Mouse (Mus musculus) NIH3T3 (cell line): ENCODE data around the gene Sp6.
A peak's percentile ranks its signal among the peaks of the same experiment; 100 is the strongest.

Source experiments
- DNase-seq: peaks from one replicate; pipeline ENCODE4 v3.0.0-alpha.2; 2012; ENCODE audit warnings: low read depth

The Sp6 gene

DNA sequence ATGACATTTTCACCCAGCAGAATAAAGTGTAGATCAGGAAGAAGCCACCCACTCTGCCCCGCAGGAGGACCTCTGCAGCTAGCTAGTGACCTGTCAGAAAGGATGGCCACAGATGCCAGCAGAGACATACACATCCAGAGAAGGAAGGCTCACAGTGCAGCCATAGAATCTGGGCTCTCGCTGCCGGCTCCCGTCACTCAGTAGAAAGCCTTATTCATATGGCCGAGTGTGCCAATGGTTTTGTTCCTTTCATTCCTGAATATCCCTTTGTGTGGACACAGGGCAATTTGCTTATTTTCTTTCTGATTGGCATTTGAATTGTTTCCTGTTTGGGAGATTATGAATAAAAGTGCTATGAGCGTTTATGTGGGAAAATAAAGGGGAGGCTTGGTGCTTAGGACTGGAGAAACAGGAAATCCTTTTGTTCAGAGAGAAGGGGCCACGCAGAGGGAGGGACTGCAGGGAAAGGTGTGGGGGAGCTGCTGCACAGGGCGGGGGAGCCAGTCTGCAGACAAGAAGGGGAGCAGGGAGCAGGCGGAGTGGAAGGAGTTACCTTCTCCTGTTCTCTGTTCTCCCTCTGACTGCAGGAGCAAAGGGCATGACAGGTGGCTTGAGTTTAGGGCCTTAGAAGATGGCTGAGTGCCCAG is 50.2 kb downstream of the Sp6 start:
- DNase-seq: no peak

DNA sequence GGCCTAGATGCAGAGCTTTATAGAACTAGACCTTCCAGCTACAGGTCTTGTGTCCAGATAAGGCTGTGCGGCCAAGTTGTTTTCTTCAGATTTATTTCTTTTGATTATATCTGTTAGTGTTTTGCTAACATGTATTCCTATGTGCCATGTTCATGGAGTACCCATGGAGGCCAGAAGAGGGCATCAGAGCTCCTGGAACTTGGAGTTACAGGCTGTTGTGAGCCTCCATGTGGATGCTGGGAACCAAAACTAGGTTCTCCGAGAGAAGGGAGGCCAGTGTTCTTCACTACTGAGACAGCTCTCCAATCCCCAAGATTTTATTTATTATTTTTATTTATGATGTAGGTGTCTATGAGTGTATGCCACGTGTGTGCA is 50.7 kb downstream of the Sp6 start:
- no peak for DNase-seq

DNA sequence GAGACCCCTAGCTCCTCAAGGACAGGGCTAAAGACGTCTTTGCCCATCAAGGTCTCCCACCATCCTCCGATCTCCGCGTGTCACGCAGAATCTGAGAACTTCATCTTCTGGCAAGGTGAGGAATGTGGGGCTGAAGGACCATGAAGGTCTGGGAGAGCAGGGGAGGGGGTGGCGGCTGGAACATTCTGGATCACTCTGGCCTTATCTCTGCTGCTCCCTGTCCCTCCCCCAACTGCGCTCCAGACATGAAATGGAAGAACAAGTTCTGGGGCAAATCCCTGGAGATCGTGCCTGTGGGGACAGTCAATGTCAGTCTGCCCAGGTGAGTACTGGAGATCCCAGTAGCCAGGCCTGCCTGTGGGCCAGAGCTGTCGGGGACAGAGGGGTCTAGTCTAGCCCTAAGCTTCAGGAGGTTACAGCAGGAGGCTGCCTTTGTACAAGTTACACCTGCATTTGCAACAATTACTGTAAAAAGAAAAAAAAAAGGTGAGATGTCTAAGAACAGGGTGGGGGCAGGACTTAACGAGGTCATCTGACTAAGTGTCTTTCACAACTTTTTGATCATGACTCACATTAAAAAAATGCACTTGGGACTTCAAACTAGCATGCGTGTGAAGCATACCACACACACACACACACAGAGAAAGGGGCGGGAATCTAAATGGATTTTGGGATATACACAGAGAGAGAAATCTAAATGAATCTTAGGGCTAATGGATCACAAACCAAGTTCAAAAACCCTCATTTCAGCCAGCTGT is 52.5 kb downstream of the Sp6 start:
- DNase-seq: peak; percentile 63

DNA sequence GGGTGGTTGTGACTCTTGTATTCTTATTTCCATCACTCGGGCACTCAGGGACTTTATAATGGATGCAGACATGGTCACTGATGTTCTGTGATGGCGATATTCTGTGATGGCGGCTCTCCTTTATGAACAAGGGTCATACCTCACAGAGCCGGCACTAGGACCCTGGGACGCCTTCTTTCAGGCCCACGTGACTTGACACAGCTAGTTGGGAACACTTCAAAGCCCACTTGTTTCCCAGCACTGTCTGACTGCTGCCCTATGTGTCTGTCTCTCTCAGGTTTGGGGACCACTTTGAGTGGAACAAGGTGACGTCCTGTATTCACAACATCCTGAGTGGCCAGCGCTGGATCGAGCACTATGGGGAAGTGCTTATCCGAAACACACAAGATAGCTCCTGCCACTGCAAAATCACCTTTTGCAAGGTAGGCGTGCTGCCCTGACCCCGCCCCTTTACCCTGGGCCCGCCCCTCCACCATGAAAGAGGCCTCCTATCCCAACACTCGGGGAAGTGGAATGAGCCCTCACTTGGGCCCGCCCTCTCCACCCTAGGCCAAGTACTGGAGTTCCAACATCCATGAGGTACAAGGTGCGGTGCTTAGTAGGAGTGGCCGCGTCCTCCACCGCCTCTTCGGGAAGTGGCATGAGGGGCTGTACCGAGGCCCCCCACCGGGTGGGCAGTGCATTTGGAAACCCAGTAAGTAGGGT is 53.6 kb downstream of the Sp6 start:
- DNase-seq: no peak

DNA sequence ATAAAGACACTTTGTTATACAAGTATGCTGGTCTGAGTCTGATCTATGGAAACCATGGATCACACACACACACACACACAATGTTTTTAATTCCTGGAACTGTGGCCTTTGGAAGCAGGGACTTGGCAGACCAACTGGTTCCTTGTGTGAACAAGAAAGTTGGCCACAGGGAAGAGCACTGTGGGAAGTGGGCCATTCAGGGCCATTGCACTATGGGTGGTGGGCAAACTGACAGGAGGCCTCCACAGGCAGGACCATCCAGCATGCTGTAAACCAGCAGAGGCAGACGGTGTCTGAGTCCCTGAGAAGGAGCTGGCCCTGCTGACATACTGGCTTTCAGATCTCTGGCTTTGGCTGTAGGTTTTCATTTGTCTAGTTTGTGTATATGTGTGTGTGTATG is 56.1 kb downstream of the Sp6 start:
- no peak for DNase-seq

DNA sequence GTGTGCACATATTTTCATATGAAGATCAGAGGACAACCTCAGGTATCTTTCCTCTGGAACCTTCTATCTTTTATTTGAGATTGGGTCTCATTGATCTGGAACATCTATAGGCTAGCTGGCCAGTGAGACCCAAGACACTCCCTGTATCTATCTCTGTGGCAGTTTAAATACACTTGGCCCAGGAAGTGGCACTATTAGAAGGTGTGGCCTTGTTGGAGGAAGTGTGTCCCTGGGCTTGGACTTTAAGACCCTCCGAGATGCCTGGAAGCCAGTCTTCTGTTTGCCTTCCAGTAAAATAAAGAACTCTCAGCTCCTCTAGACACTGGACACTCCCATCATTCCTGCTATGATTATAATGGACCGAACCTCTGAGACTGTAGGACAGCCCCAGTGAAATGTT is 56.6 kb downstream of the Sp6 start:
- DNase-seq: no peak

DNA sequence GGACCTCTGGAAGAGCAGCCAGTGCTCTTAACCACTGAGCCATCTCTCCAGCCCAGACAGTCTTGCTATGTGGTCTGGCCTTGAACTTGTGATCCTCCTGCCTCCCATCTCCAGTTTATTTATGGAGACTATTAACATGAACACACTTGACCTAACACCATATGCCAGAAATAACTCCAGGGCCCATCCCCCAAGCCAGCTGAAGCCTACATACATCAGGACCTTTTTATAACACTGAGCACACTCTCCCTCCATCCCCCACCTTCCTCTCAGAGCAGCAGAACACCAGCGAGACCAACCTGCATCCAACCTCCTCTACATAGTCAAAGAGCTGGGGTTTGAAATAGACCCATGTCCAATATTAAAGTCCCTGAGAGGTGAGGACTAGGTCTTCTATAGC is 57.9 kb downstream of the Sp6 start:
- peak; percentile 18 for DNase-seq

DNA sequence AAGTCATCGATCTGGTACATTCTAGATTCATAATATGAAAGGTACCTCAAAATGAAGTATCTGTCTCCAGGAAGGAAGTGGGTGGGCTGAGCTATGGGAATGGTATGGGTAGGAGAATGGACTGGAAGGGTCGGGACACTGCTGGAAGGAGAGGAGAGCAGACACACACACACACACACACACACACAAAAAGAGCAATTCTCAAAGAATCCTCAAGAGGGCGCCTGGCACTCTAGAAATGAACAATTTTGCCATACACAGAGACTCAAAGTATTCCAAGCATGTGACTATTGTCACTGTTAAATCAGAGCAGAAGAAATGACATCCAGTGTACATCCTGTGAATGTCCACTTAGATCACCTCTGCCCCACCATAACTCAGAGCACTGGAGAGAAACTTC is 59.3 kb downstream of the Sp6 start:
- peak; percentile 88 for DNase-seq

DNA sequence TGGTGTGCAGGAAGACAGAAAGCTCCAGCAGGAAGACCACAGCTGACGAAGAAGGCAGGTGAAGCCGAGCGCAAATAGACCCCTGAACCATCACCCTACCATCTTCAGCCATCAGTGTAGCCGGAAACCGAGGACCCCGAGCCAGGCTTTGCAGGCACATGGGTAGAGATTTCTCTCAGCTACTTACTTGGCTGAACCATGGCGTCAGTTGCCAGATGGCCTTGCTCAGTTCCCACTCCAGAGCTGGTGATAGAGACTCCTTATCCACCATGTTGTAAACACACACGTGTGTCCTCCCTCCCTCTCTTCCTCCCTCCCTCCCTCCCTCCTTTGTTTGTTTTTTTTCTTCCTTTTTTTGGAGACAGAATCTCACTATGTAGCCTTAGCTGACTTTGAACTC is 61.0 kb downstream of the Sp6 start:
- DNase-seq: no peak
